Mouse (Mus musculus) ES-E14 (cell line): ENCODE measurements around the gene Cd68. TPM values are rescaled to one million over a fixed set of nuclear protein-coding genes. Genes with fewer than 3 reads are reported as not detected.
"Not testable (repeated sequence)": the region's sequence is repeated elsewhere in the genome, so short reads cannot be mapped to it uniquely, and the experiment has no call there.

ENCODE experiments used
- DNase-seq: peaks from one replicate; pipeline ENCODE4 v3.0.0-alpha.2; 2013; ENCODE audit warnings: low read depth, low spot score
- H3K27ac ChIP-seq: 2 replicates; pipeline ENCODE4 v1.5.1; 2012; ENCODE audit warnings: low read depth, mild to moderate bottlenecking, low read length, moderate library complexity, mixed read lengths; ENCODE audit not compliant: poor library complexity, insufficient read depth, severe bottlenecking
- H3K36me3 ChIP-seq: 2 replicates; pipeline ENCODE4 v1.6.1; 2012; ENCODE audit warnings: mild to moderate bottlenecking, low read length, moderate library complexity, mixed read lengths; ENCODE audit not compliant: control insufficient read depth, poor library complexity, insufficient read depth, severe bottlenecking
- H3K4me1 ChIP-seq, 2 experiments: fragments of 150-350 bp in 1 of 2; sonication (generic) in 1 of 2; 2 replicates each; pipeline ENCODE4 v1.6.1; 2012; ENCODE audit warnings: low read length in 2 of 2, mild to moderate bottlenecking in 1 of 2, mixed read lengths in 1 of 2; ENCODE audit not compliant: control insufficient read depth in 2 of 2, insufficient read depth in 2 of 2, poor library complexity in 1 of 2
- H3K4me3 ChIP-seq, 2 experiments: fragments of 150-350 bp in 1 of 2; sonication (generic) in 1 of 2; 2 replicates each; pipeline ENCODE4 v1.5.1; 2012; ENCODE audit warnings: low read length in 2 of 2, low read depth in 1 of 2, mild to moderate bottlenecking in 1 of 2, mixed read lengths in 1 of 2; ENCODE audit not compliant: insufficient read depth in 1 of 2, poor library complexity in 1 of 2, severe bottlenecking in 1 of 2
- H3K9ac ChIP-seq: 2 replicates; pipeline ENCODE4 v1.6.1; 2012; ENCODE audit warnings: low read depth, mild to moderate bottlenecking, low read length, mixed read lengths; ENCODE audit not compliant: poor library complexity, insufficient read depth, severe bottlenecking
- H3K9me3 ChIP-seq: fragments of 150-350 bp; sonication (generic); 2 replicates; pipeline ENCODE4 v1.6.1; 2012; ENCODE audit warnings: low read depth, mild to moderate bottlenecking, low read length; ENCODE audit not compliant: control insufficient read depth, insufficient read depth
- CHD2 ChIP-seq: IDR thresholded peaks from 2 replicates; pipeline ENCODE4 v1.6.1; 2014; ENCODE audit warnings: mild to moderate bottlenecking, low read depth, low read length, inconsistent platforms
- HCFC1 ChIP-seq: IDR thresholded peaks from 2 replicates; pipeline ENCODE4 v1.6.1; 2012; ENCODE audit warnings: low read length, inconsistent platforms, borderline replicate concordance; ENCODE audit not compliant: insufficient read depth
- MAFK ChIP-seq: IDR thresholded peaks from 2 replicates; pipeline ENCODE4 v1.6.1; 2014; ENCODE audit warnings: mild to moderate bottlenecking, low read depth, low read length, inconsistent platforms; ENCODE audit not compliant: insufficient read depth
- ZC3H11A ChIP-seq: IDR thresholded peaks from 2 replicates; pipeline ENCODE4 v1.6.1; 2012; ENCODE audit warnings: low read depth, mild to moderate bottlenecking, inconsistent platforms, low read length, borderline replicate concordance
- ZNF384 ChIP-seq: IDR thresholded peaks from 2 replicates; pipeline ENCODE4 v1.6.1; 2012; ENCODE audit warnings: low read depth, low read length, inconsistent platforms
- in situ Hi-C, 2 experiments: fragments of 600-800 bp; cut with MboI; formaldehyde crosslinking; loops; one replicate each; pipeline ENCODE4 v1.15.1; 2025; ENCODE audit warnings: low sequenced_read_pairs in 2 of 2, inconsistent platforms in 1 of 2; ENCODE audit not compliant: unreplicated experiment in 2 of 2
- total RNA-seq: library from RNA; depleted of rRNA; stranded (reverse); fragments of 300-350 nt; gene quantifications from 2 replicates; pipeline ENCODE4 v1.2.3, GENCODE M21; 2012

Gene Cd68
- total RNA-seq, 1 experiment = 23.4 TPM

- peak overlapping the region; percentile 89 for H3K27ac ChIP-seq
- H3K4me1 ChIP-seq = peaks cover 22 to 33% of the 10 kb centered on the region in 2 experiments
- peak overlapping the region in 1 of 2 experiments; percentile 4; a peak in 2 of 4 replicates for H3K4me3 ChIP-seq
- H3K9ac ChIP-seq = peak overlapping the region; percentile 33; the same call in 1 of the 2 replicates
- H3K9me3 ChIP-seq = no peaks in the 10 kb centered on the region
- TF ChIP-seq ZC3H11A (no peak), MAFK (no peak), ZNF384 (peak; percentile 79), CHD2 (peak; percentile 61; the same call in 1 of the 2 replicates)
- in situ Hi-C loops = no loop called here
- H3K36me3 ChIP-seq = no peaks in the 10 kb centered on the region
- no peak for DNase-seq
Measured at GRCm38 (mm10) chr11:69703814-69704612, 38.1 kb upstream of the Cd68 start.

GRCm38 (mm10) chr11:69703381-69703780 is 37.4 kb upstream of the Cd68 start:
- H3K4me1 ChIP-seq = peaks cover 18 to 32% of the 10 kb centered on the region in 2 experiments; a peak in 3 of 4 replicates
- H3K36me3 ChIP-seq, DNase-seq, H3K4me3 ChIP-seq, in situ Hi-C loops, H3K9me3 ChIP-seq: not testable (repeated sequence)
- peak overlapping the region; percentile 98 for H3K27ac ChIP-seq
- H3K9ac ChIP-seq = peak overlapping the region; percentile 45; the same call in 1 of the 2 replicates

GRCm38 (mm10) chr11:69702886-69703285 is 36.9 kb upstream of the Cd68 start:
- H3K36me3 ChIP-seq, H3K9me3 ChIP-seq, in situ Hi-C loops, H3K4me3 ChIP-seq, DNase-seq: not testable (repeated sequence)
- peaks cover 18 to 29% of the 10 kb centered on the region in 2 experiments; a peak in 3 of 4 replicates for H3K4me1 ChIP-seq
- peak overlapping the region; percentile 98 for H3K27ac ChIP-seq
- H3K9ac ChIP-seq = peak overlapping the region; percentile 45; the same call in 1 of the 2 replicates

- TF ChIP-seq MAFK = no peak
- TF ChIP-seq CHD2 = no peak
- no peak for TF ChIP-seq ZNF384
- TF ChIP-seq HCFC1 = no peak
- TF ChIP-seq ZC3H11A = no peak
- Histone ChIP-seq H3K4me1 (peaks cover 10 to 32% of the 10 kb centered on the region in 2 experiments), H3K36me3 (no peaks in the 10 kb centered on the region), H3K9me3 (no peaks in the 10 kb centered on the region), H3K27ac (peak overlapping the region; percentile 55; the same call in 1 of the 2 replicates), H3K9ac (no peak overlapping the region), H3K4me3 (no peak overlapping the region)
- in situ Hi-C loops = no loop called here
- DNase-seq = no peak
Measured at GRCm38 (mm10) chr11:69699595-69699994, 33.6 kb upstream of the Cd68 start.

- Histone ChIP-seq H3K27ac (peak overlapping the region; percentile 72; the same call in 1 of the 2 replicates), H3K9me3 (no peaks in the 10 kb centered on the region), H3K4me3 (no peak overlapping the region), H3K4me1 (peaks cover 10 to 32% of the 10 kb centered on the region in 2 experiments), H3K9ac (peak overlapping the region; percentile 63; the same call in 1 of the 2 replicates), H3K36me3 (no peaks in the 10 kb centered on the region)
- no peak for DNase-seq
- in situ Hi-C loops = no loop called here
- TF ChIP-seq CHD2 = no peak
- no peak for TF ChIP-seq MAFK
- TF ChIP-seq ZNF384 = no peak
- no peak for TF ChIP-seq HCFC1
- no peak for TF ChIP-seq ZC3H11A
Measured at GRCm38 (mm10) chr11:69698574-69698973, 32.6 kb upstream of the Cd68 start.
